Mouse (Mus musculus): ENCODE data around the gene Grin3b. TPM values are rescaled to one million over a fixed set of nuclear protein-coding genes. Genes with fewer than 3 reads are reported as not detected.

Gene Grin3b
- polyA plus RNA-seq, 1 experiment = not detected

GRCm38 (mm10) chr10:80024229-80025043 lies 53.9 kb downstream of the Grin3b start:
- WGBS = 63% methylated on average over 15 of the region's 15 CpGs
- DNase-seq = no peak
- TF ChIP-seq CTCF (IDR thresholded peaks at IDR 0.05; ENCODE audit: insufficient read depth, low read length) (no peak), POLR2A (IDR thresholded peaks at IDR 0.05; ENCODE audit: borderline replicate concordance, extremely low read depth, low read depth, low read length) (no peak; the same call in 1 of the 2 replicates)
- no peak overlapping the region for H3K4me3 ChIP-seq (replicated peaks; ENCODE audit: extremely low read depth, low read depth, low read length)
- H3K4me1 ChIP-seq (ENCODE audit: control insufficient read depth, insufficient read depth, low read length) = peaks cover 14% of the 10 kb centered on the region

- WGBS = 62% methylated on average over 4 of the region's 4 CpGs
- no peak for DNase-seq
- H3K4me3 ChIP-seq (replicated peaks; ENCODE audit: extremely low read depth, low read depth, low read length) = no peak overlapping the region
- TF ChIP-seq CTCF (IDR thresholded peaks at IDR 0.05; ENCODE audit: insufficient read depth, low read length) (no peak), POLR2A (IDR thresholded peaks at IDR 0.05; ENCODE audit: borderline replicate concordance, extremely low read depth, low read depth, low read length) (no peak)
- H3K4me1 ChIP-seq (ENCODE audit: control insufficient read depth, insufficient read depth, low read length) = peaks cover 11% of the 10 kb centered on the region
Measured at GRCm38 (mm10) chr10:80025044-80025347, 54.5 kb downstream of the Grin3b start.

DNA sequence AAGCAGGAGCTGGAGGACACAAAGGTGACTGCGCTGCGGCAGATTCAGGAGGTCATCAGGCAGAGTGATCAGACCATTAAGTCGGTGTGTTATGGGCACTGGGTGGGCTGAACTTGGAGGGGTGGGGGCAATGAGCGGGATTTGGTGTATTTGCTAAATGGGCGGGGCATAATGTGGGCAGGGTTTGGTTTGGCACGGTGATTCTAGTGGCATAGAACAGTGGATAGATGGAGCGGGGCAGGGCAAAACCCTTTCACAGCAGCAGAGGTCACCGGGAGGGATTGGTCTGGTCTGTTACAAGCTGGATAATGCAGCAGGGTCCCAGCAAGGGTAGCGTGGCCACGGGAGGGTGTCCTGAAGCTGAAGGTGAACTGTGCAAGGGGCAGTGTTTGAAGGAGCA lies 54.9 kb downstream of the Grin3b start:
- Histone ChIP-seq H3K4me3 (replicated peaks; ENCODE audit: extremely low read depth, low read depth, low read length) (no peak overlapping the region), H3K4me1 (ENCODE audit: control insufficient read depth, insufficient read depth, low read length) (peaks cover 11% of the 10 kb centered on the region)
- TF ChIP-seq POLR2A (IDR thresholded peaks at IDR 0.05; ENCODE audit: borderline replicate concordance, extremely low read depth, low read depth, low read length) (no peak), CTCF (IDR thresholded peaks at IDR 0.05; ENCODE audit: insufficient read depth, low read length) (no peak)
- no peak for DNase-seq
- WGBS = 82% methylated on average over 10 of the region's 10 CpGs

- TF ChIP-seq CTCF (IDR thresholded peaks at IDR 0.05; ENCODE audit: insufficient read depth, low read length) (no peak), POLR2A (IDR thresholded peaks at IDR 0.05; ENCODE audit: borderline replicate concordance, extremely low read depth, low read depth, low read length) (no peak)
- no peak for DNase-seq
- 67% methylated on average over 12 of the region's 12 CpGs for WGBS
- no peak overlapping the region for H3K4me3 ChIP-seq (replicated peaks; ENCODE audit: extremely low read depth, low read depth, low read length)
- H3K4me1 ChIP-seq (ENCODE audit: control insufficient read depth, insufficient read depth, low read length) = peaks cover 11% of the 10 kb centered on the region
Measured at GRCm38 (mm10) chr10:80025889-80026288, 55.4 kb downstream of the Grin3b start.

Other genes with a start within 250 kb of the Grin3b start
- 42.0 and 46.2 TPM in 2 replicates for gene Polrmt, start 224.1 kb upstream of the Grin3b start, polyA plus RNA-seq (2012; rRNA removed)
- 0.10 and 1.0 TPM in 2 replicates for gene Fgf22, start 215.6 kb upstream of the Grin3b start, polyA plus RNA-seq (2012; rRNA removed)
- gene Rnf126, start 203.8 kb upstream of the Grin3b start, polyA plus RNA-seq (2012; rRNA removed) = 103 and 134 TPM in 2 replicates
- gene Fstl3, start 193.4 kb upstream of the Grin3b start, polyA plus RNA-seq (2012; rRNA removed) = 65.8 and 72.7 TPM in 2 replicates
- 0.20 TPM in 1 of 2 replicates, not detected in the other for gene Prss57, start 179.8 kb upstream of the Grin3b start, polyA plus RNA-seq (2012; rRNA removed)
- 34.2 and 38.5 TPM in 2 replicates for gene Palm, start 177.1 kb upstream of the Grin3b start, polyA plus RNA-seq (2012; rRNA removed)
- gene Misp, start 149.7 kb upstream of the Grin3b start, polyA plus RNA-seq (2012; rRNA removed) = 4.0 and 4.8 TPM in 2 replicates
- gene Ptbp1, start 116.3 kb upstream of the Grin3b start, polyA plus RNA-seq (2012; rRNA removed) = 224 and 265 TPM in 2 replicates
- gene Prtn3, start 96.2 kb upstream of the Grin3b start, polyA plus RNA-seq (2012; rRNA removed) = 3.6 and 5.0 TPM in 2 replicates
- gene Plppr3, start 96.1 kb upstream of the Grin3b start, polyA plus RNA-seq (2012; rRNA removed) = 8.4 and 8.9 TPM in 2 replicates
- 0.11 and 0.85 TPM in 2 replicates for gene Elane, start 84.5 kb upstream of the Grin3b start, polyA plus RNA-seq (2012; rRNA removed)
- gene Cfd, start 79.9 kb upstream of the Grin3b start, polyA plus RNA-seq (2012; rRNA removed) = 297 and 1,797 TPM in 2 replicates
- gene Med16, start 61.8 kb upstream of the Grin3b start, polyA plus RNA-seq (2012; rRNA removed) = 76.2 and 79.1 TPM in 2 replicates
- gene Gm26602, start 59.9 kb upstream of the Grin3b start, polyA plus RNA-seq (2012; rRNA removed) = not detected in 2 replicates
- 20.9 and 24.4 TPM in 2 replicates for gene Kiss1r, start 53.7 kb upstream of the Grin3b start, polyA plus RNA-seq (2012; rRNA removed)
- 129 and 162 TPM in 2 replicates for gene R3hdm4, start 49.5 kb upstream of the Grin3b start, polyA plus RNA-seq (2012; rRNA removed)
- gene Arid3a, start 43.7 kb upstream of the Grin3b start, polyA plus RNA-seq (2012; rRNA removed) = 7.8 and 8.6 TPM in 2 replicates
- gene Wdr18, start 10.6 kb upstream of the Grin3b start, polyA plus RNA-seq (2012; rRNA removed) = 33.5 and 35.5 TPM in 2 replicates
- gene Tmem259, start 13.6 kb downstream of the Grin3b start, polyA plus RNA-seq (2012; rRNA removed) = 294 and 318 TPM in 2 replicates
- gene Cnn2, start 17.9 kb downstream of the Grin3b start, polyA plus RNA-seq (2012; rRNA removed) = 387 and 395 TPM in 2 replicates
- gene Abca7, start 25.8 kb downstream of the Grin3b start, polyA plus RNA-seq (2012; rRNA removed) = 31.4 and 38.2 TPM in 2 replicates
- gene Arhgap45, start 45.9 kb downstream of the Grin3b start, polyA plus RNA-seq (2012; rRNA removed) = 102 and 103 TPM in 2 replicates
- 199 and 208 TPM in 2 replicates for gene Polr2e, start 69.1 kb downstream of the Grin3b start, polyA plus RNA-seq (2012; rRNA removed)
- gene Gpx4, start 76.5 kb downstream of the Grin3b start, polyA plus RNA-seq (2012; rRNA removed) = 581 and 623 TPM in 2 replicates
- 83.7 and 85.8 TPM in 2 replicates for gene Sbno2, start 134.9 kb downstream of the Grin3b start, polyA plus RNA-seq (2012; rRNA removed)
- 161 and 168 TPM in 2 replicates for gene Stk11, start 145.1 kb downstream of the Grin3b start, polyA plus RNA-seq (2012; rRNA removed)
- 709 and 1,054 TPM in 2 replicates for gene Atp5d, start 167.9 kb downstream of the Grin3b start, polyA plus RNA-seq (2012; rRNA removed)
- gene Cbarp, start 170.1 kb downstream of the Grin3b start, polyA plus RNA-seq (2012; rRNA removed) = 29.9 and 31.5 TPM in 2 replicates
- 110 and 150 TPM in 2 replicates for gene Midn, start 177.6 kb downstream of the Grin3b start, polyA plus RNA-seq (2012; rRNA removed)
- 162 and 200 TPM in 2 replicates for gene Cirbp, start 195.3 kb downstream of the Grin3b start, polyA plus RNA-seq (2012; rRNA removed)
- gene 1600002K03Rik, start 202.2 kb downstream of the Grin3b start, polyA plus RNA-seq (2012; rRNA removed) = 11.2 and 14.0 TPM in 2 replicates
- gene Efna2, start 208.8 kb downstream of the Grin3b start, polyA plus RNA-seq (2012; rRNA removed) = 3.6 and 4.7 TPM in 2 replicates